Mouse (Mus musculus): ENCODE results near the gene Parp3. TPM values are rescaled to one million over a fixed set of nuclear protein-coding genes. Genes with fewer than 3 reads are reported as not detected.
A peak's percentile ranks its signal among the peaks of the same experiment; 100 is the strongest.

Parp3 gene
- polyA plus RNA-seq, 1 experiment from 2014 or later: 2.7 TPM

- no peak for DNase-seq (ENCODE audit: low spot score)
- 2% methylated on average over 4 of the region's 4 CpGs for WGBS
- H3K36me3 ChIP-seq: peaks cover 48% of the 10 kb centered on the region
- H3K27ac ChIP-seq (replicated peaks): peak overlapping the region; percentile 99
- no peaks in the 10 kb centered on the region for H3K27me3 ChIP-seq (ENCODE audit: low read depth, poor library complexity, severe bottlenecking)
- no peaks in the 10 kb centered on the region for H3K9me3 ChIP-seq (replicated peaks)
- peaks cover 15% of the 10 kb centered on the region for H3K4me1 ChIP-seq
- H3K4me3 ChIP-seq: peak overlapping the region; percentile 96
Measured at GRCm38 (mm10) chr9:106430015-106430264, 46.8 kb downstream of the Parp3 start.

GRCm38 (mm10) chr9:106429221-106430014 lies 47.3 kb downstream of the Parp3 start, which contains the start of gene Rpl29:
Gene Rpl29 (plus strand): TSS chr9:106429454.
- H3K4me1 ChIP-seq: peaks cover 15% of the 10 kb centered on the region
- no peaks in the 10 kb centered on the region for H3K9me3 ChIP-seq (replicated peaks)
- WGBS: under 1% methylated on average over 55 of the region's 55 CpGs
- H3K27me3 ChIP-seq (ENCODE audit: low read depth, poor library complexity, severe bottlenecking): no peaks in the 10 kb centered on the region
- H3K36me3 ChIP-seq: peaks cover 43% of the 10 kb centered on the region
- DNase-seq (ENCODE audit: low spot score): peak; percentile 94
- peak within 1 kb of the TSS; percentile 99 for H3K27ac ChIP-seq (replicated peaks)
- H3K4me3 ChIP-seq: peak within 1 kb of the TSS; percentile 96

DNA sequence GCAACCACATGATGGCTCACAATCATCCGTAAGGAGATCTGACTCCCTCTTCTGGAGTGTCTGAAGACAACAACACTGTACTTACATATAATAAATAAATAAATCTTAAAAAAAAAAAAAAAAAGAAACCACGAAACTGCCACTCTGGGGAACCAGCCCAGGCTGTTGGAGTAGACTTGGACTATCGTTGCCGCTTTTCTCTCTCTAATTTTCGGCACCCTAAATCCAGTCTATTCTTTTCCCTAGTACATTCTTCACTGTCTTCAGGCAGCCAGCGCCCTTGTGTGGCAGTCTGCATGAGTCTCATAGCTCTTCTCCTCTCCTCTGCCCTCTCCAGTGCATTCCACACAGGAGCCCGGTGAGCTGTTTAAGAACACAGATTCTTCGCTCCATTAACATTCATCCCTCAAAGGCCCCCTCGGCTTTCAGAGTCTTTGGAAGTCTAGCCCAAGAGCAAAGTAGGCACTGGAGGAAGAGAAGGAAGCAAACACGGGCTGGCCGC lies 48.0 kb downstream of the Parp3 start:
- Histone ChIP-seq H3K4me1 (peaks cover 15% of the 10 kb centered on the region), H3K27ac (replicated peaks) (peak overlapping the region; percentile 99), H3K27me3 (ENCODE audit: low read depth, poor library complexity, severe bottlenecking) (no peaks in the 10 kb centered on the region), H3K9me3 (replicated peaks) (no peaks in the 10 kb centered on the region), H3K4me3 (peak overlapping the region; percentile 96), H3K36me3 (peaks cover 37% of the 10 kb centered on the region)
- 21% methylated on average over 11 of the region's 11 CpGs for WGBS
- no peak for DNase-seq (ENCODE audit: low spot score)

DNA sequence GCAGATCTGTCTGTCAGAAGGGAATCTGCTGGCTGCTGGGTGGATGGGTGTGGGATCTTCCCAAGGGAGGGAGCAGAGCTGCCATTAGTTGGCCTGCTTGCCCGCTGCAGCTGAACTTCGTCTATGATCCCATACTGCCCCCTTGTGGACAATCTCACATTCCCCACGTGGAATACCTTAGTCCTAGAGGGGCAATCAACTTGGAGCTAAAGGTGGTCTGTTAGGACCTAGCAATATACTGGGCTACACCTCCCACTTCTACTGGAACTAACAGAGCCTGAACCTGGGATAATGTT lies 54.9 kb downstream of the Parp3 start:
- DNase-seq (ENCODE audit: low spot score): peak; percentile 90
- Histone ChIP-seq H3K27ac (replicated peaks) (peak overlapping the region; percentile 85), H3K9me3 (replicated peaks) (no peaks in the 10 kb centered on the region), H3K4me1 (peaks cover 53% of the 10 kb centered on the region), H3K36me3 (no peaks in the 10 kb centered on the region), H3K4me3 (peak overlapping the region; percentile 38), H3K27me3 (ENCODE audit: low read depth, poor library complexity, severe bottlenecking) (peaks cover 22% of the 10 kb centered on the region)
- 0% methylated on average over 3 of the region's 3 CpGs for WGBS

GRCm38 (mm10) chr9:106421033-106421864 lies 55.5 kb downstream of the Parp3 start:
- Histone ChIP-seq H3K4me3 (peak overlapping the region; percentile 38), H3K4me1 (peaks cover 53% of the 10 kb centered on the region), H3K9me3 (replicated peaks) (no peaks in the 10 kb centered on the region), H3K27ac (replicated peaks) (peak overlapping the region; percentile 85), H3K27me3 (ENCODE audit: low read depth, poor library complexity, severe bottlenecking) (peaks cover 22% of the 10 kb centered on the region), H3K36me3 (no peaks in the 10 kb centered on the region)
- 4% methylated on average over 18 of the region's 18 CpGs for WGBS
- DNase-seq (ENCODE audit: low spot score): no peak

- Histone ChIP-seq H3K27me3 (ENCODE audit: low read depth, poor library complexity, severe bottlenecking) (peaks cover 22% of the 10 kb centered on the region), H3K27ac (replicated peaks) (peak overlapping the region; percentile 85), H3K9me3 (replicated peaks) (no peaks in the 10 kb centered on the region), H3K4me1 (peaks cover 53% of the 10 kb centered on the region), H3K36me3 (no peaks in the 10 kb centered on the region), H3K4me3 (peak overlapping the region; percentile 38; the same call in 1 of the 2 replicates)
- peak; percentile 88 for DNase-seq (ENCODE audit: low spot score)
- WGBS: 0% methylated on average over 2 of the region's 2 CpGs
Measured at GRCm38 (mm10) chr9:106420608-106421007, 56.1 kb downstream of the Parp3 start.

Other genes starting within 250 kb of the Parp3 start
- gene Alas1, start 228.3 kb downstream of the Parp3 start, polyA plus RNA-seq (2016; fragmentation: Nextera tagmentation; extraction: Ambion mirVana): 71.1 and 82.7 TPM in 2 replicates
- 38.1 and 46.6 TPM in 2 replicates for gene Poc1a, start 195.9 kb downstream of the Parp3 start, polyA plus RNA-seq (2016; fragmentation: Nextera tagmentation; extraction: Ambion mirVana)
- 11.4 and 14.1 TPM in 2 replicates for gene Dusp7, start 108.3 kb downstream of the Parp3 start, polyA plus RNA-seq (2016; fragmentation: Nextera tagmentation; extraction: Ambion mirVana)
- gene Rpl29, start 47.5 kb downstream of the Parp3 start, polyA plus RNA-seq (2016; fragmentation: Nextera tagmentation; extraction: Ambion mirVana): 872 and 1,015 TPM in 2 replicates
- gene Acy1, start 38.6 kb downstream of the Parp3 start, polyA plus RNA-seq (2016; fragmentation: Nextera tagmentation; extraction: Ambion mirVana): 39.3 and 42.6 TPM in 2 replicates
- 5.2 TPM in 2 replicates for gene Abhd14b, start 29.5 kb downstream of the Parp3 start, polyA plus RNA-seq (2016; fragmentation: Nextera tagmentation; extraction: Ambion mirVana)
- gene Abhd14a, start 29.3 kb downstream of the Parp3 start, polyA plus RNA-seq (2016; fragmentation: Nextera tagmentation; extraction: Ambion mirVana): 37.7 TPM in 2 replicates
- 385 and 386 TPM in 2 replicates for gene Pcbp4, start 23.7 kb downstream of the Parp3 start, polyA plus RNA-seq (2016; fragmentation: Nextera tagmentation; extraction: Ambion mirVana)
- gene Gpr62, start 11.0 kb downstream of the Parp3 start, polyA plus RNA-seq (2016; fragmentation: Nextera tagmentation; extraction: Ambion mirVana): 0.11 and 0.15 TPM in 2 replicates
- 69.9 and 74.9 TPM in 2 replicates for gene Rrp9, start 986 bp downstream of the Parp3 start, polyA plus RNA-seq (2016; fragmentation: Nextera tagmentation; extraction: Ambion mirVana)
- gene Iqcf1, start 23.0 kb upstream of the Parp3 start, polyA plus RNA-seq (2016; fragmentation: Nextera tagmentation; extraction: Ambion mirVana): not detected in 2 replicates
- 0.27 TPM in 1 of 2 replicates, not detected in the other for gene Iqcf5, start 37.6 kb upstream of the Parp3 start, polyA plus RNA-seq (2016; fragmentation: Nextera tagmentation; extraction: Ambion mirVana)
- gene Iqcf3, start 84.7 kb upstream of the Parp3 start, polyA plus RNA-seq (2016; fragmentation: Nextera tagmentation; extraction: Ambion mirVana): not detected in 2 replicates
- not detected in 2 replicates for gene Iqcf4, start 94.0 kb upstream of the Parp3 start, polyA plus RNA-seq (2016; fragmentation: Nextera tagmentation; extraction: Ambion mirVana)
- not detected in 2 replicates for gene Iqcf6, start 149.6 kb upstream of the Parp3 start, polyA plus RNA-seq (2016; fragmentation: Nextera tagmentation; extraction: Ambion mirVana)
- 11.8 and 18.9 TPM in 2 replicates for gene Grm2, start 179.1 kb upstream of the Parp3 start, polyA plus RNA-seq (2016; fragmentation: Nextera tagmentation; extraction: Ambion mirVana)
- gene Tex264, start 209.0 kb upstream of the Parp3 start, polyA plus RNA-seq (2016; fragmentation: Nextera tagmentation; extraction: Ambion mirVana): 26.4 and 30.2 TPM in 2 replicates

All from midbrain, embryonic 10.5 days (tissue).